Mouse (Mus musculus) NIH3T3 (cell line): ENCODE results near the gene Zbtb32.
A peak's percentile ranks its signal among the peaks of the same experiment; 100 is the strongest.

Experiments
- DNase-seq: peaks from one replicate; pipeline ENCODE4 v3.0.0-alpha.2; 2012; ENCODE audit warnings: low read depth

Gene Zbtb32

DNA sequence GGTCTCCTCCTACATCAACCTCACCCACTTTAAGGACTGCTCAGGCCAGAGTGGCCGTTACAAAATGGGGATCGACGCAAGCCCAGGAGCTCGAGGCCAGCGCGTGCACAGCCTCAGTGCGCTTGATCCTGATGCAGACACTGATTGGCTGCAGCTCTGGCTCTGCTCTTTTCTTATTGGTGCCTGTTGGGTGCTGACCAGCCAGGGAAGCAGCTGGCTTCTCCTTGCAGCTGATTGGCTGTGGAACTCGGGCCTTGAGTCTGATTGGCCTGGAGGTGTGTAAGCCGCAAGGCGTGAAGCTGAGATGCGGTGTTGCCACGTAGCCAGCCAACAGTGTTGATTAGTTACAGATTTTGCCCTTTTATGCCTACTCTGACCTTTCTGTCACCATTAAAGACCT lies at the start of gene Zbtb32:
Gene Zbtb32 (minus strand): TSS at position 124 of the 400 bp plus-strand sequence.
- no peak for DNase-seq

DNA sequence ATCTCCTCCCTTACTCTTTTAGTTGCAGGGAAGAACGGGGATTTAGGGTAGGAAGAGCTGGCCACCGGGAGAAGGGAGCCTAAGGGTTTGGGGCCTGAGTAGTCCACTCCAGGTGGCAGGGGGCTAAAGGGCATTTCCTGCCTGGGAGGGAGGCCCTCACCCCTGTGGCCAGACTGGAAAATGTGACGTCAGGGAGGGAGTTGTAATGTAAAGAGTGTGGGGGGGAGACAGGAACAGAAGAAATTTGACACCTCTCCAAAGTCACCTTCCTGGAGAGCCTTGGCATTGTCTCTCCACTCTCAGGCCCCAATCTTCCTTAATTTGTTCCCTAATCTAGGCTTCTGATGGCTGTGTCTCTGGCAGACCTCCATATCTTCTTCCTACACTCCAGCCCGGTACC lies 40.4 kb upstream of the Zbtb32 start:
- DNase-seq, result peak; percentile 14

DNA sequence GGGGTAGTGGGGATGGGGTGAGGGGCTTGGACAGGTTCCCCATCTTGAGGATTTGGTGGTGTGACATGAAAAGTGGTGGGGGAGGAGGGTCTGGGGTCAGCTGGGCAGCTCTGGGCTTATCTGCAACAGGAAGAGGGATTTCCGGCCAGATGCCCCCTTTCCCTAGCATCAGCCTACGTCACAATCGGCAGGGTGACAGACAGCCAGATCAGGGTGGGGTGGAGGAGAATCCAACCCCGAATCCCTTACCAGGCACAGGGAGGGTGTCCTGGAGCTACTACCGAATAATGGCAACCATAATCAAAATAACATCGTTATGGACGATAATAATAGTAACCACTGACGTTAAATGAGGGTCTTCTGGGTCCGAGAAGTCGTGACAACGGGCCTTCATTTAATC lies 37.7 kb upstream of the Zbtb32 start:
- DNase-seq, result no peak

DNA sequence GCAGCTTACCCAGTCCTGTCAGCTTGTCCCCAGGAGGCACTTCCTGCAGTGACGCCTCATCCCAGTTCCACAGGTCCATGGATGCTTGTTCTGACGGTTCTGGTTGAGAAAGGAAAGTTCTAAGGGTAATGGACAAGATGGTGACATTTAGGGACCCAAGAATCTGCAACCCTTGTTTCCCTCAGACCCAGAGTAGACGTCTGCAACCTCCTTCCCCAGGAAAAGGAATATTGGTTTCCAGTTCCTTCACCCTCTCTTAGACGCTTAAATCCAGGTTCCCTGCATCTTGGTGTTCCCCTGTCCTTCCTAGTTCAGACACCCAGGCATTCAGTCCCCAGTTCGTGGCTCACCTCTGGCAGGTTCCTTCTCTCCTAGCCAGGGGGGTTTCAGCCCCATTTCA lies 37.0 kb upstream of the Zbtb32 start, which contains the start of gene Etv2:
Gene Etv2 (minus strand): TSS at position 101 of the 400 bp plus-strand sequence.
- no peak for DNase-seq

DNA sequence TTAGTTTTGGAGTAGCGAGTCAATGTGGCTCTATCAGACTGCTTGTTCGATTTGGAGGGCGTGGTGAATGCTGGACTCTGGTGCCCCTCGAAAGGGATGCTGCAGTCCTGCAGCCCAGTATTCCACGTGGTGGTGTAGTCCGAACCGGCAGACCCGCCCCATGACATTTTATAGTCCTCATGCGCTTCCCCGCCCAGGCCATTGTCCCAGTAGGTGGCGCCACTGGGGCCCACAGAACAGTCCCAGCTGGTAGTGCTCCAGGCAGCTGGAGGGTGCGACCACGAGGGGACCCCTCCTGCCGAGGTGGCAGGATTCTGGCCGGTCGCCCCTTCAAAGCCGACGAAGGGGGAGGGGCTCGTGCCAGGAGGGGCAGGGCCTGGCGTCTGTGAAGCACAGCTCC lies 35.9 kb upstream of the Zbtb32 start:
- DNase-seq, result peak; percentile 51

DNA sequence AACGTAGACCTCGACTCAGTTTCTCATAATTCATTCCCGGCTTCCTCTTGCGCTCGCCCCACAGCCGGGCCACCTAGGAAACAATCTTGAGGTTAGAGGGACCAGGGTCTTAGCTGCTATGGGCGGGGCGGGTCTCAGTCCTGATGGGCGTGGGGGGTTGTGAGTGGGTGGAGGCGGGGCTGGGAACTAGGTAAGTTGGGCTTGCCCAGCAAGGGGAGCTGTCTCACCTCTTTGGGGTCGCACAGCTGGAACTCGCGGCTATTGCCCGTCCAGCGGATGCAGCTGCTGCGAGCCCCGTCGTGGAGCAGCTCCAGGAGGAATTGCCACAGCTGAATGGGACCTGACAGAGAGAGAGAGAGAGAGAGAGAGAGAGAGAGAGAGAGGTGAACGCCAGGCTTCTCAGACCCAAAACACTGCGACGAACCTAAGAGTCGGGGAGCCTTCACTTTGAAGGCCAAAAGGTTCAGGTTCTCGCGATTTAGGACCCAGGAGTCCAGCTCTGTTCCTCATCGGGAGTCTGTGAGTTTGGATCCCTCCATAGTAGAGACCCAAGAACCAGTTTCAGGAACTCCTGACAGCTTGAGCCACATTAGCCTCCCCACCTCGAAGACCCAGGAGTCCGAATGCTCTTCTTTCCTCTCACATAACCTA lies 35.2 kb upstream of the Zbtb32 start:
- DNase-seq, result no peak

DNA sequence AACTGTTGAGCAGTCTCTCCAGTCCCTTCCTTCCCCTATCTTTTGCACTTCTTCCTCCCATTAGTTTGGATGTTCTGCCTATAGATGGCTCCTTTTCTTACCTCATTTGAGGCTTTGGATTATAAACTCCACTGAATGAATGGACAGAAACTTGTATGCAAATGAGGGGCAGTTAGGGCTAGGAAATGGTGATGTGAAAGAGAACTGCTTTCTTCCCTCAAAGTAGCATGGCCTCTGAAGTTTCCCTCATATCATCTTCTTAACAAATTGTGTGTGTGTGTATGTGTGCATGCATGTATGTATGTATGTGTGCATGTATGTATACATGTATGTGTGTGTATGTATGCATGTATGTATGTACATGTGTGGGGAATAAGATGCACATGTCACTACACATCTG lies 30.3 kb upstream of the Zbtb32 start:
- DNase-seq, result no peak

DNA sequence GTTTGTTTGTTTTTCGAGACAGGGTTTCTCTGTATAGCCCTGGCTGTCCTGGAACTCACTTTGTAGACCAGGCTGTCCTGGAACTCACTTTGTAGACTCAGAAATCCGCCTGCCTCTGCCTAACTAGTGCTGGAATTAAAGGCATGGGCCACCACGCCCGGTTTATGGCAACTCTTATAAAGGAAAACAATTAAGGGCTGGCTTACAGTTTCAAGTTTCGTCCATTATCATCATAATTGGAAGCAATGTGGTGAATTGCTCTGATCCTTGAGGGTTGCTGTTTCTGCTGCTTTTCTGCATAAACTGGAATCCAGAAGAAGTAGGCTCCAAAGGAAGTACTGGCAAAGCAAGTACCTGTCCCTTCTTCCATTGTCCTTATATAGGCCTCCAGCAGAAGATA lies 27.9 kb upstream of the Zbtb32 start:
- DNase-seq, result no peak

DNA sequence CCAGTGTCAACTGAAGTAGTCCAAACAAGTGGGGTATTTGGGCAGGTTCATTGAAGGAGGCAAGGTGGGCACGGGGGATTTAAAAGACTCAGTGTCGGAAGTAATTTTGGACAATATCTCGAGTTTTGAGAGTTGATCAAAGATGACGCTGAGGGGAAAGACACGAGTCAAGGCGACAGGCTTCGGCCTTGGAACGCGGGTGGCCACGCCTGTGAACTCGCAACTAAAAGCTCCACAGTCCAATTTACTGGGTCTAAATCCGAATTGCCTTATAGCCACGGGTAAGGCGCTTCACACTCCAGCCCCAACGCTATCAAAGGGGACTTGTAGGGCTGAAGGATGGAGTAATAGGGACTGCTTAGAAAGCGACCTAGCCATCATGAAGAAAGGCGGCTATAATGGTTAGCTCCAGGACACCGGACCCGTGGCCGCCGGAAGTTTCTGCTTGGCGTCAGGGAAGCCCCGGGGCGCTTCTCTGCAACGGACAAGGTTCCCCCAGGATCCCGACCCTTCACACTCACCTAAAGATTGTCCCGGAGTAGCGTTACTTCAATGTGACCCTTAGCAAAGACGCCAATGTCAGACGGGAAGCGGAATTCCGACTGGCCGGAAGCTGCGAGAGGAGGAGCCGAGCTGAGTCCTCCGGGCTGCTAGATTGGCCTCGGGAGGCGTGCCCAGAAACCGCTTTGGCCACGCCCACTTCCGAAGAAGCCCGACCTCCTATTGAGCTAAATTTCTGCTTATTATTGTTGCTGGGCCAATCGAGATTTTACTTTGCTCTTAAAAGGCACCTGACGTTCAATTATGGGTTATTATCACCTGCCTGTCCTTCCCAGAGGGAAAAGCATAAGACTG lies 27.0 kb upstream of the Zbtb32 start, which contains the start of gene Cox6b1:
Gene Cox6b1 (minus strand): TSS at position 622 of the 855 bp plus-strand sequence.
- DNase-seq, result peak; percentile 96

DNA sequence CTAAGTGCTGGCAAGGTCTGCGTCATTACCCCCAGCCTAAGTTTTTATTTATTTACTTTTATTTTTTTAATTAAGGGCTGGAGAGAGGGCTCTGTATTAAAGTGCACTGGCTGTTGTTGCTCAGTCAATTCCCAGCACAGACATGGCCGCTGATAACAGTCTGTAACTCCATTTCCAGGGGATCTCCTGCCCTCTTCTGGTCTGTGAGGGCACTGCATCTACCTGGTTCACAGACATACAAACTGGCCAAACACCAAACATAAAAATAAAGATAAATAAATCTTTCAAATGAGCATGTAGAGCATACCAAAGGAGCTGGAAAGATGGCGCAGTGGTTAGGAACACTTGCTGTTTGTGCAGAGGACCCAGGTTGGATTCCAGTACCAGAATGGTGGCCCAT lies 20.5 kb upstream of the Zbtb32 start:
- peak; percentile 61 for DNase-seq

DNA sequence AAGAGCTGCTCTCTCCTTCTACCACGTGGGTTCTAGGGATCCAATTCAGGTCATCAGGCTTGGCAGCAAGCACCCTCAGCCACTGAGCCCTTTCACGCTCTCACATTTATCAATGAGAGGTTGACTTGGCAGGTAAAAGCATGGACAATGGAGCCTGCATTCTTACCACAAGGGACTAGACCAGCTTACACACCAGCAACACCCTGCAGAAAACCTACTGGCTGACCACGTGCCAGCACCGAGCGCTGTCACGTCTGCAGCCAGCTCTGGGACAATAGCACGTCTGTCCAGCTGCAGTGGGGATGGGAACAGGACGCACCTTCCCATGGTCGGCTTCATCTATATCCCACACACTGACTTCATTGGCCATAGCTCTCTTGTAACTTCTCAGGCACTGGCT lies 19.9 kb upstream of the Zbtb32 start:
- DNase-seq, result no peak

DNA sequence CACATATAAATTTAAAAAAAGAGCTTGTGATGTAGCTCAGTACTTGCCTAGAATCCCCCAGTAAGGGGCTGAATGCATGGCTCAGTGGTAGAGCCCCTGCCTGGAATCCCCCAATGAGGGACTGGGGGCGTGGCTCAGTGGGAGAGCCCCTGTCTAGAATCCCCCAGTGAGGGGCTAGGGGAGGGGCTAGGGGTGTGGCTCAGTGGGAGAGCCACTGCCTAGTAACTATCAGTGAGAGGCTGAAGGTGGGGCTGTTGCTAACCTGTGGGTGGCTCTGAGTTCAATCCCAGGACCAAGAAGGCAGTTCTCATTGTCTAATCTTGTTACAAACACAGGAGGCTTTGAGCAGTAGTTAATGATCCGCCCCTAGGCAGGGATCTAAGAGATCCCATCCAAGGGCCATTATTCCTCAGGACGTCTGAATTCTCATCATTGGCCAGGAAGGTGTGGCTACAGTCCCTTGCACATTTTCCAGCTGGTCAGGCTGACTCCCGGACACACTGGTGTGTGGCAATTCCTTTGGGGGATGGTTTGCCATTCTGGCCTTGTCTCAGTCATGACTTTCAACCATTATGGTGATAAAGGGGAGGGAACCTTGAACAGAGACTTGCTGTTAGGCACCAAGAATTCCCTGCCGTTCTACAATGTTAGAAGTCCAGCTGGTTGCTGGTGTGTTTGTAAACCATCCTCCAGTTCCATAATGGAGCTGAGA lies 16.5 kb upstream of the Zbtb32 start:
- DNase-seq, result no peak

DNA sequence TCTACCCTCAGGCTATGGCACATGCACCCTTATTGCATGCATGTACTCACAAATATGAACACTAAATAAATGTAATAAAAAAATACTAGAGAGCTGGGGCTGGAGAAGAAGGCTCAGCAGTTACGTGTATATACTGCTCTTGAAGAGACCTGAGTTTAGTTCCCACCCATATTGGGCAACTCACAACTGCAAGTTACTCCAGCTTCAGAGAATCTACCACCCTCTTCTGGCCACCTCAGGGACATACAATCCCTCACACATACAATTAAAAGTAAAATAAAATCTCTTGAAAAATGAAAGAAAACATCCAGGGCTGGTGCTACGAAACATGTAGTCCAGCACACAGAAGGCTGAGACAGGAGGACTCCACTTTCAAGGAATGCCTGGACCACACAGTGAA lies 15.7 kb upstream of the Zbtb32 start:
- DNase-seq, result peak; percentile 63

DNA sequence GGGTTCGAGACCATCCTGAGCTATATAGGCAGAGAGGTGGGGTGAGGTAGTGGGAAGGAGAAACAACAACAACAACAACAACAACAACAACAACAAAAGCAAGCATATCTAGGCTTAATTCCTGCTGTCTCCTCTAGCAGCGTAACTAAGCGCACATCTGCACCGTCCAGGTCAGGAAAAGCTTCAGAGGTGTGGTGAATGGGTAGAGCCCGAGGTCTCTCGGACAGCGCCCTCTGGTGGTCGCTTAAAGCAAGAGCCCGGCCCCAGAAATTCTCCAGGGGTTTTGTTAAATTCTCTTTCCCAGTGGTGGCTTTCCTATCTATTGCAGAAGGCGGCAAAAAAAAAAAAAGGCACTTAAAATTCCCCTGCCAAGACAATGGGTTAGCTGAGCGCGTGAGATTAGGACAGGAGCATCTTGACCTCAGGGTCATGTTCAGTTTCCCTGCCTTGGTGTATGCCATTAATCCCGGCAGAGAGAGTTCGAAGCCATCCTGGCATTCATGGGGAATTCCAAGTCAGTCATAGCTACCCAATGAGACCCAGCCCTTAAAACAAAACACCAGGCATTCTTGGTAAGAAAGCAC lies 14.9 kb upstream of the Zbtb32 start:
- DNase-seq, result peak; percentile 75

DNA sequence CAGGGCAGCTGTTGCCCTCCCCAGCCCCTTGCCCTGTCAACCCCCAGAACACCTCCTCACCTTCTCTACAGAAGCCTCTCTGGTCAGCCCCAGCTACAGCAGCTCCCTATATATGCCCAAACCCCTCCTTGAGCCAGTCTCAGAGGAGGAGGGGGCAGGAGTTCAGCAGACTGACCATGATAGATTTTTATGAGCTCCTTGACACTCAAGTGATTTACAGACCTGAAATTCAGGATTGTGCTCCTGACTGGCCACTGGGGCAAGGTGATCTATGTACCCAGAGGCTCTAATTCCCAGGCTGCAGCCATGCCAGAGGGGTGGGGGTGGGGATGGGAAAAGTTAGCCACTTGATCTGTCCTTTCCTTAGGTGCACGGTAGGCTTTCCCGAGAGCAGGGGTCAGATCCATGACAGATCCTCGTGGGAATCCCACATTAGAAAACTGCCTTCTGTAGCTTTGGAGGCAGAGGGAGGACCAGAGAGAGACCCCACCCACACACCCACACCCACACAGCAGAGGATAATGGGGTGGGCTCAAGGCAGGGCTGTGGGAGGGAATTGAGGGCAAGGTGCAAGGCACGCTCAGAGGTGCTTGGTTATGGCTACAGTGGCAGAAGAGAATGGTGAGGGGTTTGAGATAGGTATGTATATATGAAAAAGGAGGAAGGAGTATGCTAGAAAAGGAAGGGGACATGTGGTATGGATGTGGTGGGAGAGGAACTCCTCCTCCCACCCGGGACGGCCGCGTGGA lies 14.1 kb upstream of the Zbtb32 start, which contains the start of gene Upk1a:
Gene Upk1a (minus strand): TSS at position 194 of the 749 bp plus-strand sequence.
- no peak for DNase-seq

DNA sequence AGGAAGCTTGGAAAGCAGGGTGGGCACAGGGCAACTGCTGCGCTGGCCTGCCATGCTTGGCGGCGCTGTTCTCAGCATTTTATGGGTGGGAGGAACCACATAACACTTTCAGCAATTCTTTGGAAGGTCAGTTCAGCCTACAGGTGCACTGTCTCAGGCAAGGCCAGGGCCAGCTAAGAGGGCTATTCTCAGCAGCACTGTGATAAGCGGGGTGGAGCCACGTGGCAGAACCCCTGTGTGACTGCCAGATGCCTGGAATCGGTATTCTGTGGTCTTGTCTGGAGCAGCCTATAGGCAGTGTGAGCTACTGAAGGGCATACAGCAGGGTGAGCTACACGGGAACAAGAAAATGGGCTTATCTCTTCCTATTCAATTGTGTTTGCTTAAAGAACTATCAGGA lies 11.3 kb upstream of the Zbtb32 start:
- no peak for DNase-seq

DNA sequence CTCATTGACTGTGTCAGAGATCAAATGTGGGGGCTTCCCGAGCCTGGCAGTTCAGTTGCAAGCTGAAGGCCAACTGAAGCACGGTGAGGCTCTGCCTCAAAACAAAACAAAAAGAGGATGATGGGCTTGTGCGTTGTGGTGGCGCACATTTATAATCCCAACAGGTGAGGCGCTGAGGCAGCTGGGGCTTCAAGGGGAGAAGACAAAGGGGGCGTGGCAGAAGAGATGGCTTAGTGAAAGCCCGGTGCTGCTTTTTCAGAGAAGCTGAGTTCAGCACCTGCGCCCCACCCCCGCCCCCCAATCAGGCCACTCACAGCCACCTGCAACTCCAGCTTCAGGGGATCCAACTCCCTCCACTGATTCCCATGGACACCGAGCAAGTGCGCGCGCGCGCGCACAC lies 9.8 kb upstream of the Zbtb32 start:
- DNase-seq, result no peak

DNA sequence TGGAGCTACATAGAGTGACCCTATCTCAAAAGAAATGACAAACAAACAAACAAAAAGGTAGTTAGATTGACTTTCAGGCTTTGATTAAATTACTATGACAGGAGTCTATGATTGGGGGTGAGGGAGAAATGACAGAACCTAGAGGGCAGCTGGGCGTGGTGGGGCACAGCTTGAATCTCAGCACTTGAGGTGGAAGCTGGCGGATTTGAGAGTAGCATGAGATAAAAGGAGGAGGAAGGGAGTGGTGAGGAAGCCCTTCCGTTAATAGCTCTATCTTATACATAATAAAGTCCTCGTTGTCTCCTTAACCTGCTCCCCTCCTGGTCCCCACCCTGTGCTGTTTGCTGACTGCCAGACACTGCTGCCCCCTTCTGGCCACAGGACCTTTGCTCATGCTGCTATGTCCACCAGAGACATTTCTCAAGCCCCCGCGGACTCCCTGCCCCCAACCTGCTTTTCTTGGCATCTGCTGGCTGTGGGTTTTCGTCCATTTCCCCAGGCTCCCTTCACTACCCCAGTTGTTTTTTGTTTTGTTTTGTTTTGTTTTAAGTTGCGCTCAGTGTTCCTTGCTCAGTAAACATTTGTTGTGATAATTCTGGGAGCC lies 9.1 kb upstream of the Zbtb32 start:
- peak; percentile 66 for DNase-seq

DNA sequence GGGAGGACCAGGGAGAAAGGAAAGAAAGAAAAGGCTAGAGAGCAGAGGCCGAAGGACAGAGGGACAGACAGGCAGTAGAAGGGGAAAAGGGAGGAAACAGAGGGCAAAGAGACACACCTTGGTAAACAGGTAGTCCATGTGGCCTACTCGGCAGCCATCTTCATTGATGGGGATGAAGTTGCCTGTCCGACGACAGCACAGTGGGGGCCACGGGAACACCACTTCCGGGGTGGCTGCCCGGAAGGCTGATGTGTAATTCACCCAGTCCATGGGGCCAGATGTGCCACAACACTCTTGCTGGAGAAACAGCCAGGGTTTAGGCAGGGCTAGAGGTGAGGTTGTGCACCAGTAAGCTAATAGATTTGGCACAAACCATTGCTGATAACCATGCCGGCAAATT lies 6.2 kb upstream of the Zbtb32 start:
- DNase-seq, result no peak

DNA sequence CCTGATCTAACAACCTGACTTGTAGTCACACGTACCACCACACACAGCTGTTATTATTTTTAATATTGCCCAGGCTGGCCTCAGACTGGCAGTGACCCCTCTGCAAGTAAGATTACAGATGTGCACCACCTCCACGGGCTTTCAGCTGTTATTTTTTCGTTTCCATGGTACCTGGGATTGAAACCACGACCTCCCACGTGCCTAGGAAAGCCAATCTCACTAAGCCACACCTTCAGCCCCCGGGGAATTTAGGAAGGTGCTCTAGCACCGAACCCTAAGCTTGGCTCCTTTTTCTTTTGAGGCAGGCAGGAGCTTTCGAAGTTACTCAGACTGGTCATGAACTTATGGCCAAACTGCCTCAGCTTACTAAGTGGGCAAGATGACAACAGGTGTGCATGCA lies 5.7 kb upstream of the Zbtb32 start:
- no peak for DNase-seq

DNA sequence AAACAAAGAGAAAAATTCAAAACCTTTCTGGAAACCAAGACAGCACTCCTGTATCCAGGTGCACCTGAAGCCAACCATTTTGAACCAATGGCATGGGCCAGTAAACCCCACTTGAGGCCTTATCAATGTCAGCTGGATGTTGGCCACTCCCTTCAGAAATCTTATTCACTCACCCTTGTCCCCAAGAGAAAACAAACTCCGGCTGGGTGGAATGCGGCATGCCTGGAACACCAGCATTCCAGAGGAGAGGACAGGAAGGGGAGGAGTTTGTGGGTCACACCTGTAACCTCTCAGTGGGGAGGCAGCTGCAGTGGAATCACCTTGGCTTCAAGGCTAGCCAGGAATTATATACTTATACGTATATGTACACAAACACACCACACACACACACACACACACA lies 3.9 kb upstream of the Zbtb32 start:
- DNase-seq, result no peak
